Mouse (Mus musculus) CH12.LX (cell line): ENCODE results near the gene Haus4. TPM values are rescaled to one million over a fixed set of nuclear protein-coding genes. Genes with fewer than 3 reads are reported as not detected.

Experiments
- DNase-seq: peaks from one replicate; pipeline ENCODE4 v3.0.0-alpha.2; 2013; ENCODE audit errors: extremely low read depth
- H3K27ac ChIP-seq: 2 replicates; pipeline ENCODE4 v1.5.1; 2012; ENCODE audit warnings: low read depth, mild to moderate bottlenecking, control low read depth, moderate library complexity; ENCODE audit not compliant: insufficient read depth
- H3K27me3 ChIP-seq: replicated peaks from 2 replicates; pipeline ENCODE3; 2012; ENCODE audit warnings: inconsistent platforms
- H3K36me3 ChIP-seq, 2 experiments: replicated peaks in 1 of 2; 2 replicates each; pipeline versions ENCODE3 to v1.6.1; 2012; ENCODE audit warnings: inconsistent platforms in 1 of 2, low read length in 1 of 2, mild to moderate bottlenecking in 1 of 2, mixed read lengths in 1 of 2, moderate library complexity in 1 of 2; ENCODE audit not compliant: control insufficient read depth in 1 of 2, insufficient read depth in 1 of 2
- H3K4me1 ChIP-seq, 2 experiments: 2 replicates each; pipeline ENCODE4 v1.6.1; 2012; ENCODE audit warnings: inconsistent platforms in 1 of 2, moderate library complexity in 1 of 2; ENCODE audit not compliant: insufficient read depth in 2 of 2, control insufficient read depth in 1 of 2
- H3K4me2 ChIP-seq: 2 replicates; pipeline ENCODE4 v1.6.1; 2012; ENCODE audit warnings: low read depth, mild to moderate bottlenecking, control low read depth; ENCODE audit not compliant: poor library complexity, insufficient read depth, severe bottlenecking
- H3K4me3 ChIP-seq, 3 experiments: fragments of 150-350 bp in 1 of 3; sonication (generic) in 1 of 3; replicated peaks in 1 of 3; 2 replicates each; pipeline versions ENCODE3 to v1.5.1; 2011 to 2012; ENCODE audit warnings: low read depth in 2 of 3, low read length in 2 of 3, mild to moderate bottlenecking in 2 of 3, moderate library complexity in 2 of 3, control low read depth in 1 of 3, improper control_type of control experiment in 1 of 3, inconsistent platforms in 1 of 3, mixed read lengths in 1 of 3; ENCODE audit not compliant: poor library complexity in 1 of 3
- H3K79me2 ChIP-seq: replicated peaks from 2 replicates; pipeline ENCODE4 v1.6.1; 2012; ENCODE audit warnings: mild to moderate bottlenecking, moderate library complexity; ENCODE audit not compliant: control insufficient read depth, poor library complexity, insufficient read depth, severe bottlenecking; ENCODE audit errors: extremely low read depth
- H3K9ac ChIP-seq: 2 replicates; pipeline ENCODE4 v1.6.1; 2012; ENCODE audit warnings: low read depth, mild to moderate bottlenecking, control low read depth, moderate library complexity; ENCODE audit not compliant: insufficient read depth
- H3K9me3 ChIP-seq: replicated peaks from 2 replicates; pipeline ENCODE3; 2012; ENCODE audit warnings: low read length, inconsistent platforms, mixed read lengths
- BHLHE40 ChIP-seq: IDR thresholded peaks from 2 replicates; pipeline ENCODE4 v1.6.1; 2011; ENCODE audit warnings: mild to moderate bottlenecking, low read depth, low read length, improper control_type of control experiment
- CHD1 ChIP-seq: IDR thresholded peaks from 2 replicates; pipeline ENCODE4 v1.6.1; 2012; ENCODE audit warnings: low read depth, low read length, improper control_type of control experiment, inconsistent platforms
- CHD2 ChIP-seq: IDR thresholded peaks from 2 replicates; pipeline ENCODE4 v1.6.1; 2011; ENCODE audit warnings: low read length, improper control_type of control experiment
- CTCF ChIP-seq, 2 experiments: IDR thresholded peaks in 1 of 2; conservative IDR thresholded peaks in 1 of 2; 2 replicates each; pipeline ENCODE4 v1.5.1; 2011 to 2012; ENCODE audit warnings: low read depth in 2 of 2, low read length in 2 of 2, improper control_type of control experiment in 1 of 2, inconsistent platforms in 1 of 2, mild to moderate bottlenecking in 1 of 2, moderate library complexity in 1 of 2
- E2F4 ChIP-seq: IDR thresholded peaks from 2 replicates; pipeline ENCODE4 v1.6.1; 2011; ENCODE audit warnings: low read depth, low read length, improper control_type of control experiment; ENCODE audit not compliant: insufficient replicate concordance
- ELF1 ChIP-seq: IDR thresholded peaks from 2 replicates; pipeline ENCODE4 v1.6.1; 2014; ENCODE audit warnings: low read depth, mild to moderate bottlenecking, inconsistent platforms, low read length, improper control_type of control experiment
- ETS1 ChIP-seq: conservative IDR thresholded peaks from 2 replicates; pipeline ENCODE4 v1.6.1; 2012; ENCODE audit warnings: low read depth, mild to moderate bottlenecking, inconsistent platforms, low read length, improper control_type of control experiment, moderate library complexity
- GABPA ChIP-seq: IDR thresholded peaks from 2 replicates; pipeline ENCODE4 v1.6.1; 2012; ENCODE audit warnings: low read depth, low read length, improper control_type of control experiment, inconsistent platforms; ENCODE audit not compliant: insufficient replicate concordance
- MAZ ChIP-seq: IDR thresholded peaks from 2 replicates; pipeline ENCODE4 v1.6.1; 2012; ENCODE audit warnings: low read depth, mild to moderate bottlenecking, inconsistent platforms, low read length, improper control_type of control experiment, moderate library complexity
- MXI1 ChIP-seq: IDR thresholded peaks from 2 replicates; pipeline ENCODE4 v1.6.1; 2011; ENCODE audit warnings: mild to moderate bottlenecking, low read depth, low read length, improper control_type of control experiment
- MYC ChIP-seq: IDR thresholded peaks from 2 replicates; pipeline ENCODE4 v1.6.1; 2011; ENCODE audit warnings: low read depth, mild to moderate bottlenecking, improper control_type of control experiment, low read length
- NELFE ChIP-seq: IDR thresholded peaks from 2 replicates; pipeline ENCODE4 v1.6.1; 2011; ENCODE audit warnings: low read depth, low read length, improper control_type of control experiment
- PAX5 ChIP-seq: IDR thresholded peaks from 2 replicates; pipeline ENCODE4 v1.6.1; 2012; ENCODE audit warnings: low read length, inconsistent platforms, mixed read lengths
- POLR2A ChIP-seq: IDR thresholded peaks from 2 replicates; pipeline ENCODE4 v1.6.1; 2011; ENCODE audit warnings: low read depth, mild to moderate bottlenecking, improper control_type of control experiment, low read length
- POLR2AphosphoS2 ChIP-seq: IDR thresholded peaks from 2 replicates; pipeline ENCODE4 v1.6.1; 2011; ENCODE audit warnings: low read depth, low read length, improper control_type of control experiment
- RAD21 ChIP-seq: IDR thresholded peaks from 2 replicates; pipeline ENCODE4 v1.6.1; 2011; ENCODE audit warnings: low read depth, mild to moderate bottlenecking, low read length, improper control_type of control experiment, moderate library complexity
- RCOR1 ChIP-seq: conservative IDR thresholded peaks from 2 replicates; pipeline ENCODE4 v1.6.1; 2012; ENCODE audit warnings: low read depth, mild to moderate bottlenecking, inconsistent platforms, low read length, improper control_type of control experiment
- SIN3A ChIP-seq: IDR thresholded peaks from 2 replicates; pipeline ENCODE4 v1.6.1; 2012; ENCODE audit warnings: low read length, improper control_type of control experiment, inconsistent platforms
- SMC3 ChIP-seq: IDR thresholded peaks from 2 replicates; pipeline ENCODE4 v1.6.1; 2011; ENCODE audit warnings: low read depth, low read length, improper control_type of control experiment
- TCF12 ChIP-seq: IDR thresholded peaks from 2 replicates; pipeline ENCODE4 v1.6.1; 2014; ENCODE audit warnings: low read depth, mild to moderate bottlenecking, inconsistent platforms, low read length, improper control_type of control experiment
- ZC3H11A ChIP-seq: IDR thresholded peaks from 2 replicates; pipeline ENCODE4 v1.6.1; 2012; ENCODE audit warnings: low read depth, mild to moderate bottlenecking, inconsistent platforms, low read length, improper control_type of control experiment
- ZKSCAN1 ChIP-seq: IDR thresholded peaks from 2 replicates; pipeline ENCODE4 v1.6.1; 2012; ENCODE audit warnings: low read depth, inconsistent platforms, low read length, improper control_type of control experiment, borderline replicate concordance
- ZNF384 ChIP-seq: IDR thresholded peaks from 2 replicates; pipeline ENCODE4 v1.6.1; 2012; ENCODE audit warnings: low read depth, low read length, improper control_type of control experiment, inconsistent platforms
- dilution Hi-C: fragments of 300-500 bp; cut with MboI; formaldehyde crosslinking; loops from 2 replicates; pipeline ENCODE4 v1.14.3; 2020; ENCODE audit warnings: low sequenced_read_pairs; ENCODE audit not compliant: extremely low pct_unique_long_range_greater_than_20kb, extremely low pct_ligation_motif_present
- in situ Hi-C: fragments of 300-500 bp; cut with MboI; formaldehyde crosslinking; loops from 3 replicates; pipeline ENCODE4 v1.14.3; 2019; ENCODE audit warnings: low sequenced_read_pairs, low pct_ligation_motif_present, low pct_unique_long_range_greater_than_20kb, mixed read lengths
- polyA plus RNA-seq: library from polyadenylated mRNA; unstranded; fragments of >175 nt; gene quantifications from 2 replicates; pipeline ENCODE4 v1.2.1, GENCODE M21; 2012; ENCODE audit warnings: low read depth; ENCODE audit not compliant: insufficient read length
- total RNA-seq, 2 experiments: library from RNA; depleted of rRNA; stranded (reverse); fragments of 300-350 nt in 1 of 2; fragments of >200 nt in 1 of 2; gene quantifications; 2 replicates each; pipeline ENCODE4 v1.2.3; 2012 to 2014

The Haus4 gene
- total and polyA plus RNA-seq, 3 experiments: 65.5 to 116 (median 94.3) TPM

DNA sequence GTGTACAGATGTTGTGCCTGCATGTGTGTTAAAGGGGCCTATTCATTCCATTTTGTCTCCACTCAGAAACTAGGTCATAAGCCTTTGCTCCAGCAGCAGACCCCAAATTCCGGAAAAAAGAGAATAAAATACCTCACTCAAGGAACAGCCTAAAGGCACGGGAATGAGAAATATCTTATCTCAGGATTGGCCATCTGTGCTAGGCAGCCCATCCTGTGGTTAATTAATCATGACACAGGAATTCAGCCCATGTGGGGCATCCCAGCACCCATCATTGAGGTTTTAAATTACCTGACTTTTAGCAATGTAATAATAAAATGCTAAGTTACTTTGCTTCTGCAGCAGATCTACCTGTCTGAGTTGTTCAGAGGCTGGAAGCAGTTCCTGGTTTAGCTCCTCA lies 53.1 kb downstream of the Haus4 start:
- Histone ChIP-seq H3K36me3 (peaks cover 0 to 17% of the 10 kb centered on the region in 2 experiments), H3K4me3 (no peak overlapping the region), H3K79me2 (no peaks in the 10 kb centered on the region), H3K9ac (no peak overlapping the region), H3K4me1 (peaks cover 3 to 9% of the 10 kb centered on the region in 2 experiments; a peak in 3 of 4 replicates), H3K9me3 (peaks cover 10% of the 10 kb centered on the region), H3K4me2 (no peak overlapping the region)
- DNase-seq: no peak
- dilution Hi-C loops: no loop called here
- TF ChIP-seq CHD1: no peak
- no peak for TF ChIP-seq ETS1
- no peak for TF ChIP-seq CTCF (conservative IDR thresholded peaks at IDR 0.05 in 1 of 2, IDR thresholded peaks at IDR 0.05 in 1 of 2; ENCODE audit: low read depth in 2 of 2, low read length in 2 of 2)
- no peak for TF ChIP-seq SMC3
- no peak for TF ChIP-seq SIN3A
- TF ChIP-seq RCOR1: no peak
- TF ChIP-seq MAZ: no peak
- TF ChIP-seq, all 38 proteins: peak for 0
- in situ Hi-C loops: no loop called here
- Histone ChIP-seq H3K27ac (no peak overlapping the region), H3K27me3 (no peaks in the 10 kb centered on the region)

DNA sequence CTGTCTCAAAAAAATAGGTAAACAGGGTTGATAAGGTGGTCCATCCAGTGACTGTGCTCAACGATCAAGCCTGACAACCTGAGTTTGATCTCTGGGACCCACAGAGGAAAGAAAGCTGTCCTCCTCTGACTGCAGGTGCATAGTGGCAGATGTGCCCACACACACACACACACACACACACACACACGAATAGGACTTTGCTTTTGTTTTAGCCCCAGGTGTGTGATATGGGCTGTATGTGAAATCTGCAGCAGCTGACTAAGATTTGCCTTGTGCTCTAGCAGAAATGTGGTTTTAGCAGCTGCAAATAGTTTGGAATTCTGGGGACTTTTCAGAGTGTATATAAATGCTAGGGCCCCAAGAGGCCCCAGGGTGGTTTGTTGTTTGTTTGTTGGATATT lies 55.1 kb downstream of the Haus4 start:
- Histone ChIP-seq H3K9ac (no peak overlapping the region), H3K4me2 (no peak overlapping the region), H3K36me3 (peaks cover 0 to under 1% of the 10 kb centered on the region in 2 experiments), H3K79me2 (no peaks in the 10 kb centered on the region), H3K27ac (no peak overlapping the region), H3K4me3 (no peak overlapping the region), H3K4me1 (peaks cover 3 to 13% of the 10 kb centered on the region in 2 experiments; a peak in 3 of 4 replicates), H3K9me3 (peaks cover 7% of the 10 kb centered on the region), H3K27me3 (no peaks in the 10 kb centered on the region)
- no peak for DNase-seq
- in situ Hi-C loops (no loop called here), dilution Hi-C loops (no loop called here)
- TF ChIP-seq ZNF384 (no peak), SMC3 (no peak), SIN3A (no peak), POLR2AphosphoS2 (no peak), RAD21 (no peak), TCF12 (no peak)

DNA sequence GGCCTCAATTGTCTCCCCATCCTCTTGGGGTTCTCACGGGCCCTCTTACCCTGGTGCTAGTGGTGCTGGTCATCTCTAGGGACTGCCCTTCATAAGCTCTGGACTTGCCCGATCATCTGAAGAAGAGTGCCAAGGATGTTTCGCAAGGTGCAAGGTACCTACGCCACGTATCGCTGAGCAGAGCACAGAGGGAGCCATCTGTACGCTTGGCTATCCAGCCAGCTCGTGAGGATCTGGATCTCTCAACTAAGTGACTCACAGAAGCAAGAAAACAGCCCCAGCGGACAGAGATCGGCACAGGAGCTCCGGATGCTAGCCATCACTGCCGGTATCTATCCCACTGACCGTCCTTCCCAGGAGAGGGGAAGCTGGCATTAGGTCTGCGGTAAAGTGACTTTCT lies 57.7 kb downstream of the Haus4 start:
- in situ Hi-C loops (no loop called here), dilution Hi-C loops (no loop called here)
- H3K4me1 ChIP-seq: peaks cover 3 to 39% of the 10 kb centered on the region in 2 experiments; a peak in 3 of 4 replicates
- no peak for TF ChIP-seq CHD2
- TF ChIP-seq PAX5: no peak
- TF ChIP-seq ZNF384: no peak
- no peak for TF ChIP-seq BHLHE40
- TF ChIP-seq NELFE: no peak
- no peak for TF ChIP-seq MXI1
- TF ChIP-seq SMC3: no peak
- no peak for TF ChIP-seq ZC3H11A
- no peak for TF ChIP-seq GABPA
- no peak for TF ChIP-seq MAZ
- no peak for TF ChIP-seq POLR2AphosphoS2
- no peak for TF ChIP-seq E2F4
- TF ChIP-seq ELF1: no peak
- no peak for TF ChIP-seq MYC
- TF ChIP-seq ZKSCAN1: no peak
- no peak for TF ChIP-seq SIN3A
- TF ChIP-seq POLR2A: no peak
- no peak for TF ChIP-seq RCOR1
- peaks cover 2% of the 10 kb centered on the region for H3K9me3 ChIP-seq
- H3K27ac ChIP-seq: no peak overlapping the region
- no peak for DNase-seq
- H3K4me3 ChIP-seq: no peak overlapping the region
- H3K4me2 ChIP-seq: no peak overlapping the region
- H3K36me3 ChIP-seq: no peaks in the 10 kb centered on the region
- no peak overlapping the region for H3K9ac ChIP-seq
- no peaks in the 10 kb centered on the region for H3K27me3 ChIP-seq
- H3K79me2 ChIP-seq: no peaks in the 10 kb centered on the region
